Mouse (Mus musculus) stomach, postnatal 0 days (tissue): ENCODE measurements around the gene Fam227b.

Experiments
- CTCF ChIP-seq: IDR thresholded peaks from 2 replicates; pipeline ENCODE4 v1.5.1; 2016; ENCODE audit warnings: antibody characterized with exemption, low read depth, mild to moderate bottlenecking, moderate library complexity
- EP300 ChIP-seq: optimal IDR thresholded peaks from 2 replicates; pipeline ENCODE3; 2016; ENCODE audit warnings: antibody characterized with exemption

DNA sequence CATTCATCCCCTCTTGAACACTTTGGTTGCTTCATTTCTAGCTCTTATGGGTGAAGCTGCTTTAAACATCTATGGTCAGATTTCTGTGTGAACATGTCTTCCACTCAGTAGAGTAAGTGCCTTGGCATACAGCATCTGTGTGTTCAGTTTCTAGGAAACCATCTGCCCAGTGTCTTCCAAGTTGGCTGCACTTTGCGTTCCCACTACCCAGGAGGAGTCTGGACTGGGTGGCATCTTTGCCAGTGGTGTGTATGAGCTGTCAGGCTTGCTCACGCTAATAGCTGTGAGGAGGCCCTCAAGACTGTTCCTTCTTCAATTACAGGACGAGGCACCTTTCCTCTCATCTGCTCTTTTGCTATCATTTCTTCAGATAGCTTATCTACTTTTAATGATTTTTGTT, 67.5 kb downstream of the Fam227b start:
- no peak for TF ChIP-seq CTCF
- TF ChIP-seq EP300, result no peak
